Mouse (Mus musculus) E14TG2a.4 (cell line): ENCODE measurements at regions not wholly inside any gene's neighbourhood (a gene's known extent, or its start where the extent isn't known, plus 50 kb on each side); places are given as distances from the start of the nearest gene placed in this dataset.

Source experiments
- CTCF ChIP-seq: conservative IDR thresholded peaks from 2 replicates; pipeline ENCODE4 v1.5.1; 2014; ENCODE audit warnings: low read length
- NANOG ChIP-seq: IDR thresholded peaks from 2 replicates; pipeline ENCODE4 v1.6.1; 2014; ENCODE audit warnings: borderline replicate concordance, low read length, mixed read lengths
- POU5F1 ChIP-seq: IDR thresholded peaks from 2 replicates; pipeline ENCODE4 v1.6.1; 2014; ENCODE audit warnings: low read length, borderline replicate concordance

- TF ChIP-seq CTCF (no peak), POU5F1 (no peak), NANOG (no peak)
Observed at GRCm38 (mm10) chr8:25392766-25393166, 568.6 kb upstream of the Adam5 start.
